ENCODE assay signal across 19 mouse cellular contexts in genomic region chr13:95997294-95997693, GRCm38 (mm10).
DNase-seq lines count a peak whose midpoint lies in the region; ATAC-seq and TF ChIP-seq lines count a peak whose summit lies in the region.
"Had no signal": no experiment of that assay in that cellular context is flagged by ENCODE, and none has a peak within 500 bp of the region (broad histone marks: within the 10 kb centered on the region; RNA-seq: fewer than 3 reads in every experiment).

No protein-coding gene starts in this region.

- 54% methylated on average over 2 of the region's 2 CpGs for WGBS in embryonic facial prominence, embryonic 10.5 days

- H3K27ac ChIP-seq in left cerebral cortex, adult 2 months = no peak overlapping the region
- H3K27ac ChIP-seq in embryonic facial prominence, embryonic 10.5 days (replicated peaks) = no peak overlapping the region
- H3K27ac ChIP-seq: embryonic facial prominence, embryonic 12.5 days; heart, embryonic 10.5 days; macrophage; neural tube, embryonic 12.5 days had no signal

- no peak for ATAC-seq in CD4-positive, CD25-positive, alpha-beta regulatory T cell, adult 4 months
- ATAC-seq: forebrain, embryonic 14.5 days had no signal

- no peaks in the 10 kb centered on the region for H3K27me3 ChIP-seq in embryonic facial prominence, embryonic 10.5 days (replicated peaks; ENCODE audit: low read depth, poor library complexity, severe bottlenecking)
- H3K27me3 ChIP-seq: embryonic facial prominence, embryonic 12.5 days; neural tube, embryonic 12.5 days had no signal

- no peak overlapping the region for H3K4me3 ChIP-seq in left cerebral cortex, adult 2 months
- no peak overlapping the region for H3K4me3 ChIP-seq in embryonic facial prominence, embryonic 10.5 days
- H3K4me3 ChIP-seq: embryonic facial prominence, embryonic 12.5 days; erythroblast, embryonic 14.5 days; heart, embryonic 10.5 days; neural tube, embryonic 12.5 days had no signal

- DNase-seq in CD4-positive, CD25-positive, alpha-beta regulatory T cell, adult 2 months (ENCODE audit: low read depth, low spot score) = peak; percentile 41
- no peak for DNase-seq in left cerebral cortex, adult 2 months (ENCODE audit: extremely low spot score in 1 of 2, low spot score in 2 of 2)
- DNase-seq in left cerebral cortex, adult 9 months (ENCODE audit: low spot score in 2 of 2) = no peak
- DNase-seq in thymus, postnatal 25 days = peak; percentile 7
- no peak for DNase-seq in thymus, postnatal 0 days (ENCODE audit: low spot score)
- no peak for DNase-seq in embryonic facial prominence, embryonic 10.5 days (ENCODE audit: low spot score)
- DNase-seq in cerebellum, adult 11 months = no peak
- DNase-seq: cerebellum, adult 9-10 months; gastrocnemius, postnatal 36 days; kidney, adult 8-10 months; lung, adult 18-20 months; right cerebral cortex, adult 18-20 months had no signal

- TF ChIP-seq CTCF in left cerebral cortex, adult 2 months (IDR thresholded peaks at IDR 0.05) = peak; percentile 19; the same call in 1 of the 2 replicates

- no peaks in the 10 kb centered on the region; the same call in 1 of the 2 replicates for H3K9me3 ChIP-seq in embryonic facial prominence, embryonic 10.5 days
- H3K9me3 ChIP-seq: embryonic facial prominence, embryonic 12.5 days; heart, embryonic 10.5 days; neural tube, embryonic 12.5 days had no signal

- intact Hi-C loops in left cerebral cortex, adult 2 months (cut with DNase I) = no loop called here

- H3K36me3 ChIP-seq in embryonic facial prominence, embryonic 10.5 days (replicated peaks) = no peaks in the 10 kb centered on the region
- H3K36me3 ChIP-seq: embryonic facial prominence, embryonic 12.5 days; heart, embryonic 10.5 days; neural tube, embryonic 12.5 days had no signal

- 0 out of 2 replicates have a peak, but pooled peaks cover 3% of the 10 kb centered on the region for H3K4me1 ChIP-seq in embryonic facial prominence, embryonic 10.5 days
- H3K4me1 ChIP-seq: embryonic facial prominence, embryonic 12.5 days; heart, embryonic 10.5 days had no signal

Comparison
In these comparisons a context has a peak if more than half of its experiments do, and no peak if none do; other contexts are left out.
1. DNase-seq: peak in CD4-positive, CD25-positive, alpha-beta regulatory T cell, adult 2 months (single experiment) and thymus, postnatal 25 days (single experiment); none in left cerebral cortex, adult 2 months (0 of 2), left cerebral cortex, adult 9 months (0 of 2), thymus, postnatal 0 days (single experiment), embryonic facial prominence, embryonic 10.5 days (single experiment) and cerebellum, adult 11 months (single experiment).